In the genomic region with DNA sequence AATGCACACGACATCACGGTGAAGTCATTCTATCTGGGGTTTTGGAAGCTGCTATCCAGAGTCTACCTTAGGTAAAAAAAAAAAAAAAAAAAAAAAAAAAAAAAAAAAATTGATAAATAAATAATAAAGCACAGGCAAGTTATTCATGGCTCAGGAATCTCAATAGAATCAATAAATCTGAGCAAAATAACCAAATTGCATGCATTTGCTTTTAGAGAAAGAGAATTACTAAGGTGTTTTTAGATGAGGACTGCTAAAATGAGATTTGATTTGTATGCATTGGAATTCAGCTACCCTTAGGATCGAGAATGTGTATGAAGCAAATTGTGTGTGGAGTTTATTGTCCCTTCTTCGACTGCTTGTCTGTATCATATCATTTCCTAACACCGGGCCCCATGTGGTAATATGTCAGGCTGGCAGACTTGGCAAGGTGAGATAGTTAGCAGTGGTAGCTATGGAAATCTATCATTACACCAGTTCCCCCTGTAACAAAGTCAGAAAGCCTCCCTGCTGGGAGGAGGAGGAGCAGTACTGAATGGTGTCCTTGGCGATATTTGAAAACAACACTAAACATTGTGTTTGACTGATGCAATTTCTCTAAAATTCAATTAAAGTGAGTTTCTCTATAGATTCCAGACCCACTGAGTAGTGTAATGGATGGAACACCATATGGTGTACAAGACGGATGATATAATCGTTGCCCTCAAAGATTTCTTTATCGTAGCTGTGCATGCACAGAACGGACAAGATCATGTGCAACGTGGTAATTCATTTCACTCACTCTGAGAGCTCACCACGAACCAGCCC, we compare ENCODE assay signal across 1 mouse cellular context.
TF ChIP-seq lines count a peak whose summit lies in the region.

No protein-coding gene starts in this region.

TF ChIP-seq in MEL, 35 proteins besides CTCF, POLR2A, EP300 and RAD21 (continued from another document):
- TF ChIP-seq MYC (IDR thresholded peaks at IDR 0.05; ENCODE audit: low read depth, low read length) = no peak
- TF ChIP-seq UBTF (IDR thresholded peaks at IDR 0.05; ENCODE audit: borderline replicate concordance, insufficient read depth, low read depth, low read length) = no peak
- 0 out of 2 replicates have a peak, but pooled peaks have one; percentile 19 for TF ChIP-seq NELFE (IDR thresholded peaks at IDR 0.05; ENCODE audit: low read depth, low read length)
- no peak for TF ChIP-seq GABPA (IDR thresholded peaks at IDR 0.05; ENCODE audit: low read depth, low read length)
- TF ChIP-seq MAX (IDR thresholded peaks at IDR 0.05; ENCODE audit: low read length) = peak; percentile 48
- peak; percentile 40; the same call in 1 of the 2 replicates for TF ChIP-seq TCF12 (IDR thresholded peaks at IDR 0.05; ENCODE audit: low read depth, low read length)
